ENCODE assay signal across 8 mouse cellular contexts in genomic region chr9:53247953-53248397, GRCm38 (mm10). TPM values are rescaled to one million over a fixed set of nuclear protein-coding genes. Genes with fewer than 3 reads are reported as not detected.
A peak's percentile ranks its signal among the peaks of the same experiment; 100 is the strongest.
DNase-seq lines count a peak whose midpoint lies in the region; ATAC-seq lines count a peak whose summit lies in the region.

Gene Ddx10, minus strand, starts transcription at chr9:53248053.

- peak; percentile 96 for DNase-seq in MEL-GATA-1-ER (ENCODE audit: extremely low read depth, low read depth)
- peak; percentile 97 for DNase-seq in cerebellum, adult 8-10 months
- peak; percentile 98 for DNase-seq in forelimb bud, embryonic 11.5 days (ENCODE audit: low read depth, low spot score)
- peak; percentile 97 for DNase-seq in layer of hippocampus, adult 9-10 months (ENCODE audit: low spot score)
- peak; percentile 90 for DNase-seq in ovary, postnatal 10 days (ENCODE audit: low spot score)
- peak; percentile 96 to 97 for DNase-seq in thymus, postnatal 10 days (ENCODE audit: low spot score in 2 of 2)

- WGBS in lung, embryonic 16.5 days, result 0% methylated on average over 35 of the region's 35 CpGs

- peaks cover 9% of the 10 kb centered on the region for H3K4me1 ChIP-seq in lung, embryonic 16.5 days (replicated peaks; ENCODE audit: control insufficient read depth, insufficient read depth, low read length)

- no peaks in the 10 kb centered on the region for H3K27me3 ChIP-seq in lung, embryonic 16.5 days (ENCODE audit: control insufficient read depth, insufficient read depth, low read depth, low read length)

- peak; percentile 99 to 100 for ATAC-seq in hematopoietic stem cell, adult 5-6 weeks (replicated peaks in 1 of 2; ENCODE audit: insufficient read depth in 1 of 2, low FRiP score in 2 of 2, low TSS enrichment in 1 of 2, low read depth in 1 of 2, poor library complexity in 2 of 2, severe bottlenecking in 2 of 2)
- peak; percentile 100 for ATAC-seq in lung, embryonic 16.5 days (ENCODE audit: low read depth)

- H3K27ac ChIP-seq in lung, embryonic 16.5 days (ENCODE audit: low read length), result peak within 1 kb of the TSS; percentile 52; the same call in 1 of the 2 replicates

- peak within 1 kb of the TSS; percentile 95 for H3K4me3 ChIP-seq in lung, embryonic 16.5 days (ENCODE audit: low read length)

- no peaks in the 10 kb centered on the region for H3K36me3 ChIP-seq in lung, embryonic 16.5 days (ENCODE audit: control insufficient read depth, insufficient read depth, low read length)

- peak within 1 kb of the TSS; percentile 84 for H3K9ac ChIP-seq in lung, embryonic 16.5 days (ENCODE audit: low read length)

- peak within 1 kb of the TSS; percentile 85 for H3K4me2 ChIP-seq in lung, embryonic 16.5 days (ENCODE audit: low read depth, low read length)

- no peaks in the 10 kb centered on the region for H3K9me3 ChIP-seq in lung, embryonic 16.5 days (ENCODE audit: control insufficient read depth, low read length)

RNA-seq across cellular contexts. Expression of gene Ddx10, which starts in this region (rescaled TPM):
- 67.9 and 74.0 TPM in 2 replicates for total RNA-seq in hematopoietic stem cell, adult 5-6 weeks (2017)
- 26.6 and 27.2 TPM in 2 replicates for polyA plus RNA-seq in lung, embryonic 16.5 days (2015; fragmentation: Nextera tagmentation; extraction: Ambion mirVana)

Comparison
In these comparisons a context has a peak if more than half of its experiments do, and no peak if none do; other contexts are left out.
1. Peak in every context shown above with its lines: DNase-seq, ATAC-seq, H3K4me3 ChIP-seq and H3K27ac ChIP-seq.